Mouse (Mus musculus) ES-E14 (cell line): ENCODE measurements around the gene Cdc42bpa.

Experiments used
- CHD2 ChIP-seq: IDR thresholded peaks from 2 replicates; pipeline ENCODE4 v1.6.1; 2014; ENCODE audit warnings: mild to moderate bottlenecking, low read depth, low read length, inconsistent platforms
- HCFC1 ChIP-seq: IDR thresholded peaks from 2 replicates; pipeline ENCODE4 v1.6.1; 2012; ENCODE audit warnings: low read length, inconsistent platforms, borderline replicate concordance; ENCODE audit not compliant: insufficient read depth
- MAFK ChIP-seq: IDR thresholded peaks from 2 replicates; pipeline ENCODE4 v1.6.1; 2014; ENCODE audit warnings: mild to moderate bottlenecking, low read depth, low read length, inconsistent platforms; ENCODE audit not compliant: insufficient read depth
- ZC3H11A ChIP-seq: IDR thresholded peaks from 2 replicates; pipeline ENCODE4 v1.6.1; 2012; ENCODE audit warnings: low read depth, mild to moderate bottlenecking, inconsistent platforms, low read length, borderline replicate concordance

GRCm38 (mm10) chr1:179917036-179917435 is 43.2 kb upstream of the Cdc42bpa start:
- TF ChIP-seq MAFK (no peak), ZC3H11A (no peak), CHD2 (no peak), HCFC1 (no peak)
